Mouse (Mus musculus) hindbrain, embryonic 10.5 days (tissue): ENCODE results near the gene Zfp956. TPM values are rescaled to one million over a fixed set of nuclear protein-coding genes. Genes with fewer than 3 reads are reported as not detected.

Source experiments
- DNase-seq: peaks from one replicate; pipeline ENCODE4 v3.0.0-alpha.2; 2017; ENCODE audit warnings: low spot score
- H3K27ac ChIP-seq: fragments of 300-500 bp; sonication (generic); 2 replicates; pipeline ENCODE4 v1.5.1; 2016; ENCODE audit warnings: mild to moderate bottlenecking, moderate library complexity
- H3K27me3 ChIP-seq: fragments of 300-500 bp; sonication (generic); 2 replicates; pipeline ENCODE4 v1.6.1; 2016; ENCODE audit warnings: mild to moderate bottlenecking; ENCODE audit not compliant: poor library complexity, insufficient read depth, severe bottlenecking
- H3K36me3 ChIP-seq: fragments of 300-500 bp; sonication (generic); 2 replicates; pipeline ENCODE4 v1.6.1; 2016; ENCODE audit warnings: mild to moderate bottlenecking, moderate library complexity
- H3K4me1 ChIP-seq: fragments of 300-500 bp; sonication (generic); replicated peaks from 2 replicates; pipeline ENCODE4 v1.6.1; 2016; ENCODE audit warnings: mild to moderate bottlenecking
- H3K4me3 ChIP-seq: fragments of 300-500 bp; sonication (generic); 2 replicates; pipeline ENCODE4 v1.5.1; 2016; ENCODE audit warnings: mild to moderate bottlenecking, moderate library complexity
- H3K9me3 ChIP-seq: fragments of 300-500 bp; sonication (generic); 2 replicates; pipeline ENCODE4 v1.6.1; 2016; ENCODE audit warnings: mild to moderate bottlenecking, moderate library complexity
- whole genome bisulfite sequencing: fragments of 180-500 bp; shearing (Covaris S2); methylation state at CpG from one replicate; pipeline ENCODE4 v1.1.7; 2016; 5-methylcytosine and 5-hydroxymethylcytosine counted together
- polyA plus RNA-seq: library from polyadenylated mRNA; unstranded; fragments of >200 nt; fragmentation: Nextera tagmentation; extraction: Ambion mirVana; gene quantifications from 2 replicates; pipeline ENCODE4 v1.2.1, GENCODE M21; 2016

The Zfp956 gene
- polyA plus RNA-seq, 1 experiment from 2014 or later = 7.5 TPM

DNA sequence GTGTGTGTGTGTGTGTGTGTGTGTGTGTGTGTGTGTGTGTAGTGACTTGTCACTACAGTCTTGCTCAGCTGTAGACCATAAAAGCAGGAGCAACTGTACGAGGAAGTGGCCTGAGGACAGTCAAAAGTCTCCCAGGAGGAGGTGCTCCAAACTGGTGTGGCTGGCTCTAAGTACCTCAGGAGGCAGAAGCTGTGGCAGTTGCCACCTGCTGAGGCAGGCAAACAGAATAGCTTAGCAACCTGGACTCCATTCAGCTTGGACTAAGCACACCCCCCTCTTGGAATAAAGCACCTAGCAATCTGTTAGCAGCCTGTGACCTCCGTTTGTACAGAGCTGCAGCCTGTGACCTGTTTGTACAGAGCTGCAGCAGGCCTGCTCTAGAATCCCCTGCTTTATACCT is 30.7 kb downstream of the Zfp956 start:
- no peaks in the 10 kb centered on the region for H3K36me3 ChIP-seq
- no peak overlapping the region for H3K27ac ChIP-seq
- H3K27me3 ChIP-seq = no peaks in the 10 kb centered on the region
- no peaks in the 10 kb centered on the region for H3K9me3 ChIP-seq
- no peak overlapping the region for H3K4me3 ChIP-seq
- DNase-seq = no peak
- H3K4me1 ChIP-seq = peaks cover 5% of the 10 kb centered on the region; the same call in 1 of the 2 replicates
- 5% methylated on average over 2 of the region's 2 CpGs for WGBS

- Histone ChIP-seq H3K4me3 (no peak overlapping the region), H3K9me3 (no peaks in the 10 kb centered on the region), H3K27ac (no peak overlapping the region), H3K4me1 (no peaks in the 10 kb centered on the region), H3K27me3 (no peaks in the 10 kb centered on the region), H3K36me3 (no peaks in the 10 kb centered on the region)
- DNase-seq = no peak
- 95% methylated on average over 9 of the region's 9 CpGs for whole genome bisulfite sequencing
These were observed 42.5 kb downstream of the Zfp956 start for GRCm38 (mm10) chr6:47995661-47996060.

- peaks cover 2% of the 10 kb centered on the region; the same call in 1 of the 2 replicates for H3K4me1 ChIP-seq
- DNase-seq = no peak
- H3K4me3 ChIP-seq = no peak overlapping the region
- H3K27me3 ChIP-seq = no peaks in the 10 kb centered on the region
- WGBS = 61% methylated on average over 8 of the region's 8 CpGs
- H3K9me3 ChIP-seq = no peaks in the 10 kb centered on the region
- H3K27ac ChIP-seq = no peak overlapping the region
- H3K36me3 ChIP-seq = no peaks in the 10 kb centered on the region
These were observed 57.5 kb downstream of the Zfp956 start for GRCm38 (mm10) chr6:48010727-48011126.

Other genes with a start within 250 kb of the Zfp956 start
- 242 and 299 TPM in 2 replicates for gene Pdia4, start 140.0 kb upstream of the Zfp956 start, polyA plus RNA-seq
- 7.0 TPM in 2 replicates for gene Zfp786, start 122.5 kb upstream of the Zfp956 start, polyA plus RNA-seq
- gene Zfp398, start 117.7 kb upstream of the Zfp956 start, polyA plus RNA-seq = 8.1 and 9.7 TPM in 2 replicates
- gene Zfp282, start 76.2 kb upstream of the Zfp956 start, polyA plus RNA-seq = 16.9 and 19.8 TPM in 2 replicates
- 17.4 and 21.4 TPM in 2 replicates for gene Zfp212, start 32.9 kb upstream of the Zfp956 start, polyA plus RNA-seq
- gene Zfp777, start 95.5 kb downstream of the Zfp956 start, polyA plus RNA-seq = 13.0 and 13.5 TPM in 2 replicates
- gene Zfp746, start 133.2 kb downstream of the Zfp956 start, polyA plus RNA-seq = 20.9 and 24.5 TPM in 2 replicates